Mouse (Mus musculus): ENCODE data around the gene Ugdh. TPM values are rescaled to one million over a fixed set of nuclear protein-coding genes. Genes with fewer than 3 reads are reported as not detected.

Ugdh gene
- polyA plus RNA-seq, 1 experiment = 89.6 TPM

GRCm38 (mm10) chr5:65367837-65368236 is 67.9 kb downstream of the Ugdh start:
- no peak for TF ChIP-seq MYOD1 (IDR thresholded peaks at IDR 0.05; ENCODE audit: control insufficient read depth, insufficient read length, low read depth)
- no peak for TF ChIP-seq USF1 (IDR thresholded peaks at IDR 0.05; ENCODE audit: low read depth)
- no peak for TF ChIP-seq MYOG (IDR thresholded peaks at IDR 0.05; ENCODE audit: control insufficient read depth, extremely low read depth, insufficient read length)
- TF ChIP-seq CEBPB (IDR thresholded peaks at IDR 0.05; ENCODE audit: low read depth) = no peak
- no peak for TF ChIP-seq CTCF (IDR thresholded peaks at IDR 0.05; ENCODE audit: control insufficient read depth, insufficient read depth, insufficient read length)
- TF ChIP-seq MAX (IDR thresholded peaks at IDR 0.05) = no peak
- TF ChIP-seq FOSL1 (IDR thresholded peaks at IDR 0.05; ENCODE audit: insufficient read depth, low read length, poor library complexity, severe bottlenecking) = no peak
- no peaks in the 10 kb centered on the region for H3K36me3 ChIP-seq (ENCODE audit: control insufficient read depth, insufficient read depth)
- no peaks in the 10 kb centered on the region for H3K79me3 ChIP-seq (ENCODE audit: low read depth)
- H3K79me2 ChIP-seq (ENCODE audit: control insufficient read depth, insufficient read depth) = no peaks in the 10 kb centered on the region
- peaks cover 28% of the 10 kb centered on the region for H3K27me3 ChIP-seq (ENCODE audit: control insufficient read depth, insufficient read depth, insufficient read length)
- no peak overlapping the region for H3ac ChIP-seq (ENCODE audit: control insufficient read depth, insufficient read length, low read depth)
- H3K4me3 ChIP-seq (ENCODE audit: insufficient read depth, poor library complexity, severe bottlenecking) = no peak overlapping the region

Other genes with a start within 250 kb of the Ugdh start
- 2.9 TPM for gene Wdr19, start 236.3 kb downstream of the Ugdh start, polyA plus RNA-seq (2012; fragmentation: generic; extraction: Trizol)
- 14.1 TPM for gene Rfc1, start 100.3 kb downstream of the Ugdh start, polyA plus RNA-seq (2012; fragmentation: generic; extraction: Trizol)
- gene Klb, start 87.6 kb downstream of the Ugdh start, polyA plus RNA-seq (2012; fragmentation: generic; extraction: Trizol) = 0.02 TPM
- gene Rpl9, start 44.5 kb downstream of the Ugdh start, polyA plus RNA-seq (2012; fragmentation: generic; extraction: Trizol) = 2,170 TPM
- gene Lias, start 44.5 kb downstream of the Ugdh start, polyA plus RNA-seq (2012; fragmentation: generic; extraction: Trizol) = 17.4 TPM
- gene Gm43552, start 56.9 kb upstream of the Ugdh start, polyA plus RNA-seq (2012; fragmentation: generic; extraction: Trizol) = not detected
- gene Smim14, start 101.2 kb upstream of the Ugdh start, polyA plus RNA-seq (2012; fragmentation: generic; extraction: Trizol) = 63.0 TPM
- gene Ube2k, start 101.3 kb upstream of the Ugdh start, polyA plus RNA-seq (2012; fragmentation: generic; extraction: Trizol) = 98.7 TPM